Mouse (Mus musculus) neural tube, embryonic 11.5 days (tissue): Measurements from ENCODE around the gene Morn5. TPM values are rescaled to one million over a fixed set of nuclear protein-coding genes. Genes with fewer than 3 reads are reported as not detected.
A peak's percentile ranks its signal among the peaks of the same experiment; 100 is the strongest.

Experiments used
- ATAC-seq: fragments of 200-750 bp; cut with Nextera tagmentation; 2 replicates; pipeline ENCODE4 v1.8.0; 2017; ENCODE audit warnings: moderate number of reproducible peaks, mild to moderate bottlenecking, moderate TSS enrichment, moderate library complexity; ENCODE audit not compliant: insufficient read depth, low FRiP score, low TSS enrichment
- DNase-seq: peaks from one replicate; pipeline ENCODE4 v3.0.0-alpha.2; 2015; ENCODE audit warnings: low spot score
- H3K27ac ChIP-seq: fragments of 300-500 bp; sonication (generic); 2 replicates; pipeline ENCODE4 v1.5.1; 2014; ENCODE audit warnings: low read depth, mild to moderate bottlenecking, low read length
- H3K27me3 ChIP-seq: fragments of 300-500 bp; sonication (generic); 2 replicates; pipeline ENCODE4 v1.6.1; 2014; ENCODE audit warnings: mild to moderate bottlenecking, low read length, mixed read lengths; ENCODE audit not compliant: control insufficient read depth, insufficient read depth
- H3K36me3 ChIP-seq: fragments of 300-500 bp; sonication (generic); 2 replicates; pipeline ENCODE4 v1.6.1; 2014; ENCODE audit warnings: mild to moderate bottlenecking, low read length, moderate library complexity, mixed read lengths; ENCODE audit not compliant: control insufficient read depth, insufficient read depth
- H3K4me1 ChIP-seq: fragments of 300-500 bp; sonication (generic); 2 replicates; pipeline ENCODE4 v1.6.1; 2014; ENCODE audit warnings: low read length, mixed read lengths; ENCODE audit not compliant: control insufficient read depth, insufficient read depth
- H3K4me2 ChIP-seq: fragments of 300-500 bp; sonication (generic); 2 replicates; pipeline ENCODE4 v1.6.1; 2014; ENCODE audit warnings: low read depth, mild to moderate bottlenecking, moderate library complexity
- H3K4me3 ChIP-seq: fragments of 300-500 bp; sonication (generic); 2 replicates; pipeline ENCODE4 v1.5.1; 2014; ENCODE audit warnings: low read depth, low read length
- H3K9ac ChIP-seq: fragments of 300-500 bp; sonication (generic); 2 replicates; pipeline ENCODE4 v1.6.1; 2014; ENCODE audit warnings: mild to moderate bottlenecking, low read length
- H3K9me3 ChIP-seq: fragments of 300-500 bp; sonication (generic); 2 replicates; pipeline ENCODE4 v1.6.1; 2016; ENCODE audit warnings: low read length; ENCODE audit not compliant: control insufficient read depth
- WGBS: fragments of 180-500 bp; shearing (Covaris S2); extraction: QIAGEN DNeasy Blood & Tissue Kit; methylation state at CpG from one replicate; pipeline ENCODE4 v1.1.7; 2014; 5-methylcytosine and 5-hydroxymethylcytosine counted together
- polyA plus RNA-seq: library from polyadenylated mRNA; unstranded; fragments of >200 nt; fragmentation: Nextera tagmentation; extraction: Ambion mirVana; gene quantifications from 2 replicates; pipeline ENCODE4 v1.2.1, GENCODE M21; 2014

Morn5 gene
- polyA plus RNA-seq, 1 experiment from 2014 or later = not detected

DNA sequence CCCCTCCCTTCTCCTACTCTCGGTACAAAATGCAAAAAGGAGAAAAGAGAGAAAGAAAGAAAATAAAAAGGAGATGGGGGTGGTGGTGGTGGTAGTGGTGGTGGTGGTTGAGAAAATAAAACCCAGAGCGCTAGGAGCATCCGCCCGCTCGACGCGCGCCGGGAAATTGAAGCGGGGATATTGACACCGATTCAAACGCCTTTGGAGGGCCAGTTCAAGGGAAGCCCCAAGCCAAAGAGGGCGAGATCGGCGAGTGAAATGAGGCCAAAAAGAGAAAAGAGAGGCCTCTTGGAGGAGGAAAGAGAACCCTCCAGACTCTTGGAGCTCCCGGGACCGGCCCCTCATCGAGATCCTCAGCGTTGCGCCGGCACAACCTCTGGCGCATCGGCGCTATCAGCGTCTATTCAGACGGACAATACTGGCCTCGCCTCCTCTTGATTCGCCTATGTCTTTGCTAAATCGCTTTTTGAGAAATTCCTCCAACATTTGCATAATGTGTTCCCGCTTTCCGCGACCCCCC lies 55.2 kb downstream of the Morn5 start:
- under 1% methylated on average over 32 of the region's 32 CpGs for WGBS
- no peak overlapping the region; the same call in 1 of the 2 replicates for H3K9ac ChIP-seq

DNA sequence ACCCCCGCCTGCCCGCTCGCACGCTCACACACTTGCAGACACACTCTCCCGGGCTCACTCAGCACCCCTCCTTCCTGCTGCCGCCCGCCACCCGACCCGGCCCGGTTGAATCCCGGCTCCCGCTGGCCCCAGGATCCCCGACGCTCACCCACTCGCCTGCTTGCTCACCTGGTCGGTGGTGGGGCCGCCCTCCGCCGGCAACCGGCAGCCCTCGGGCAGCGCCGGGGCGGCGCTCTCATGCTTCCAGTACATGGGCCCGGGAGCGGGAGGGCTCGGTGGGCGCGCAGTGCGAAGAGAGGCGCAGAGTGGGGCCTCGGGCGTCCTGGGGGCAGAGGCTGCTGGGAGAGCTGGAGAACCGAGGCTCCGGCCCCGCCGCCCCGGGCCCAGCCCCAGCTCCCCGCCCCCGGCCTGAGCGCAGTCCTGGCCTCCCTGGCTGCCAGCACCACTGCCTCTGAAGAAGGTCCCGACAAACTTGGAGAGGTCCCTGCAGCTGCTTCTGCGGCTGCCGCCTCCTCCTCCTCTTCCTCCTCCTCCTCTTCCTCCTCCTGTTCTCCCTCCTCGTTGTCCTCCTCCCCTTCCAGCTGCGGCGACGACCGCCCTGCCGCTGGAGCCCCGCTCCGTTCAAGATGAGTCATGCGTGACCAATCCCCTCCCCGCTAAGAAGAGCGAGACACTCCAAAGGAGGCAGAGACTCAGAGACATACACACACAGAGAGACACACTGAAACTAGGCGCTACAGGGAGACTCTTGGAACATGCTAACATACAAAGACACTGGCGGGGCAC lies 55.9 kb downstream of the Morn5 start, which contains the start of gene Lhx6:
Lhx6 (minus strand) TSS at position 453 of the 786 bp plus-strand sequence.
- ATAC-seq = peak; percentile 43; the same call in 1 of the 2 replicates
- Histone ChIP-seq H3K27me3 (peaks cover 95% of the 10 kb centered on the region), H3K9ac (peak within 1 kb of the TSS; percentile 22), H3K36me3 (no peaks in the 10 kb centered on the region), H3K4me1 (peaks cover 15% of the 10 kb centered on the region; the same call in 1 of the 2 replicates), H3K4me2 (peak within 1 kb of the TSS; percentile 49), H3K9me3 (no peaks in the 10 kb centered on the region), H3K4me3 (peak within 1 kb of the TSS; percentile 30), H3K27ac (no peak within 1 kb of the TSS)
- under 1% methylated on average over 51 of the region's 58 CpGs for WGBS
- DNase-seq = peak; percentile 40

More for the DNA sequence above, 55.2 kb downstream of the Morn5 start:
- peak overlapping the region; percentile 30 for H3K4me3 ChIP-seq
- peaks cover 15% of the 10 kb centered on the region; the same call in 1 of the 2 replicates for H3K4me1 ChIP-seq
- peaks cover 97% of the 10 kb centered on the region for H3K27me3 ChIP-seq
- no peak for ATAC-seq
- H3K9me3 ChIP-seq = no peaks in the 10 kb centered on the region
- no peak overlapping the region for H3K27ac ChIP-seq
- peak overlapping the region; percentile 49 for H3K4me2 ChIP-seq
- peak; percentile 64 for DNase-seq
- no peaks in the 10 kb centered on the region for H3K36me3 ChIP-seq

DNA sequence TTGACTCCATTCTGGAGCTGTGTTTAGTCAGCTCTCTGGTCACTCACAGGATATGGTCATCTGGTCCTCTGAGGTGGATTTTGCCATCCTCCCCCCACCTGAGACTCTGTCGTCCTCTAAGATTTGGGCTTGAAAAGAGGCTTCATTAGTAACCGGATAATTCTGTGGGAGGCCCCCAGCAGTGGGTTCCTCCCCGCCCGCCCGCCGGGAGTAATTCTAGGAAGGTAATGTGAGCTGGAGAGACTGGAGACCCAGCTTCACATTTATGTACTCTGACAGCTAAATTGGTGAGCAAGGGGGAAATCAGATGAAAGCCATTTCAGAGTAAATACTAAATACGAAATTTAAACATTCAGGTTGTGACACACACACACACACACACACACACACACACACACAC lies 59.4 kb downstream of the Morn5 start:
- DNase-seq = no peak
- WGBS = 7% methylated on average over 7 of the region's 7 CpGs
- peaks cover 62% of the 10 kb centered on the region for H3K27me3 ChIP-seq

DNA sequence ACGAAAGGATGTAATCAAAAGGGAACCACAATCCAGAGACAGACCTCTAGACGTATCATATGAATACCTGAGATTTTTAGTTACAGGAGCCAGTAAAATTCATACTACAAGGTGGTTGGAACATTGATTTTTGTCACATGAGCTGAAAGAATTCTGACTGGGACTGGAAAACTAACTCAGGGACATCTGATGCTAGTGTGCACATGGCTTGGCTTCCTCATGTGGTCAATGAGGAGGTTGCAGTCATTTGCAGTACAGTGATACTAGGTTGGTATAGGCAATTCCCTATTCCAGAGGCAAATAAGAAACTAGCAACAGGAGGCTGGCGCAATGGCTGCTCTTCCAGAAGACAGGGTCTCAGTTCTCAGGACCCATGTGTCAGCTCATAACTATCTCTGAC lies 63.4 kb downstream of the Morn5 start:
- no peak for DNase-seq
- WGBS = 77% methylated on average over 3 of the region's 3 CpGs
- no peak overlapping the region for H3K4me3 ChIP-seq

More for the DNA sequence above, 59.4 kb downstream of the Morn5 start:
- Histone ChIP-seq H3K9ac (no peak overlapping the region), H3K4me2 (no peak overlapping the region), H3K27ac (no peak overlapping the region), H3K9me3 (no peaks in the 10 kb centered on the region), H3K4me1 (peaks cover 12% of the 10 kb centered on the region; the same call in 1 of the 2 replicates), H3K36me3 (no peaks in the 10 kb centered on the region), H3K4me3 (no peak overlapping the region)
- no peak for ATAC-seq

GRCm38 (mm10) chr2:36126795-36127429 lies 77.7 kb downstream of the Morn5 start:
- H3K4me3 ChIP-seq = no peak overlapping the region
- H3K9ac ChIP-seq = no peak overlapping the region
- no peaks in the 10 kb centered on the region for H3K9me3 ChIP-seq
- no peaks in the 10 kb centered on the region for H3K27me3 ChIP-seq
- H3K27ac ChIP-seq = no peak overlapping the region
- peaks cover 4% of the 10 kb centered on the region for H3K36me3 ChIP-seq
- DNase-seq (no peak), ATAC-seq (no peak)
- WGBS = 92% methylated on average over 9 of the region's 9 CpGs
- no peak overlapping the region for H3K4me2 ChIP-seq
- no peaks in the 10 kb centered on the region for H3K4me1 ChIP-seq

More for the DNA sequence above, 63.4 kb downstream of the Morn5 start:
- Histone ChIP-seq H3K9me3 (no peaks in the 10 kb centered on the region), H3K36me3 (peaks cover 2% of the 10 kb centered on the region; the same call in 1 of the 2 replicates), H3K9ac (no peak overlapping the region), H3K27ac (no peak overlapping the region), H3K4me1 (no peaks in the 10 kb centered on the region), H3K4me2 (no peak overlapping the region), H3K27me3 (peaks cover 22% of the 10 kb centered on the region)
- no peak for ATAC-seq

- 79% methylated on average over 4 of the region's 4 CpGs for WGBS
- no peak overlapping the region for H3K4me2 ChIP-seq
- H3K4me3 ChIP-seq = no peak overlapping the region
- H3K9me3 ChIP-seq = no peaks in the 10 kb centered on the region
- no peaks in the 10 kb centered on the region for H3K27me3 ChIP-seq
- H3K9ac ChIP-seq = no peak overlapping the region
- H3K36me3 ChIP-seq = peaks cover 2% of the 10 kb centered on the region; the same call in 1 of the 2 replicates
- DNase-seq = no peak
- no peaks in the 10 kb centered on the region for H3K4me1 ChIP-seq
- ATAC-seq = no peak
- H3K27ac ChIP-seq = no peak overlapping the region
Measured at GRCm38 (mm10) chr2:36127973-36128372, 78.7 kb downstream of the Morn5 start.

DNA sequence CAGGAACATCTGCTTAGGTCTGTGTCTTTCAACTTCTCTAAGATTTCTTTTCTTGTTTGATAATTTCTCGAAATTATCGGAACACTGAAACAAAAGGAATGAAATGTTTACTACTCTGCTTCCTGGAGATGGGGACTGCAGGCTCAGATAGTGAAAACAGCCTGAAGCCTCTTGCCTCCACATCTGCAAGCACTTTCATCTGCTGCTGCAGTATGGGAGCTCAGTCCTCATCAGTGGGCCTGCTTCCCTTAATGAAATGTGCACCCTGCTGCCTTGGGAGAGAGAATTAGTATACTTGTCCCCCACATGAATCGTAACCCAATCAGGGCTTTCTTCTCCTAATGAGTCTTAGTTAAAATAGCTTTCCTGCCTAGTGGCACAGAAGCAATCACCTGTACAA lies 79.8 kb downstream of the Morn5 start:
- 93% methylated on average over 3 of the region's 3 CpGs for WGBS
- no peak for ATAC-seq
- no peak overlapping the region for H3K4me2 ChIP-seq
- no peak overlapping the region for H3K27ac ChIP-seq
- H3K4me3 ChIP-seq = no peak overlapping the region
- no peaks in the 10 kb centered on the region for H3K27me3 ChIP-seq
- H3K9ac ChIP-seq = no peak overlapping the region
- no peaks in the 10 kb centered on the region for H3K9me3 ChIP-seq
- H3K36me3 ChIP-seq = peaks cover 5% of the 10 kb centered on the region; the same call in 1 of the 2 replicates
- no peaks in the 10 kb centered on the region for H3K4me1 ChIP-seq
- DNase-seq = no peak
